Mouse (Mus musculus) embryo, embryonic 9.5 days (tissue): ENCODE results near the gene Ift80.
"Not testable (repeated sequence)": the region's sequence is repeated elsewhere in the genome, so short reads cannot be mapped to it uniquely, and the experiment has no call there.

ENCODE experiments used
- DNase-seq: peaks from one replicate; pipeline ENCODE4 v3.0.0-alpha.2; 2017; ENCODE audit errors: extremely low spot score

Ift80 gene

DNA sequence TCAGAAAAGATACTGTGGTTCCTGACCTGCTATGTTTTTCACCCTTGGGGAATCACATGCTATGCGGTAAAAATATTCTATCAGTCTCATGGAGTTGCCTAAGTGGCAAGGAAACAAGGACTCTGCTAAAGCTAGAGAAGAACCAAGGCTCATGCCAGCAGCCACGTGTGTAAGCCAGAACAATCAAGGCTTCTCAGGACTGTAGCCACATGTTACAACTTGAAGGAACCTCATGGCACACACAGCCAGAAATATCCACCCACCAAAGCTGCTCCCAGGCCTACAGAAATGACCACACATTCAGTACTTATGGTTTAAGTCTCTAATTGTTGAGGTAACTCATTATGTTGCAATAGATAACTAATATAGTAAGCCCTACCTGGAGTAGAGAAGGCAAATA is 17.8 kb downstream of the Ift80 start:
- DNase-seq: no peak

GRCm38 (mm10) chr3:68980898-68981297 is 23.5 kb downstream of the Ift80 start:
- no peak for DNase-seq

DNA sequence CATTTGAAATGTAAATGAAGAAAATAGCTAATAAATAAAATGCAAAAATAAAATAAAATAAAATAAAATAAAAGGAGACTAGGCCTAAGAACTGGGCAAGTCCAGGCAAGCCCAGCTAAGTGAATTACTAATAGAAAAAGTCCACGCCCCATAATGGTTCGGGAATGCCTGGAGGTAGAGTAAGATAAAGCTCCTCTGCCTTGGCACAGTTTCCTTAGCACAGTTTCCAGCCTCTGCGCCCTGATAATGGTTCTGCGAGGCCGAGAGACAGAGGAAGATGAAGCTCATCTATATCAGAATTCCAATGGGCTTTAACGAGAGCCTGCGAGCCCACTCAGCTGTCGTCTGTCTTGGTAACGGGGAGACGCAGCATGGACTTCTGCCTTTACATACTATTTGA is 25.2 kb downstream of the Ift80 start:
- no peak for DNase-seq

GRCm38 (mm10) chr3:68977696-68978095 is 26.7 kb downstream of the Ift80 start:
- DNase-seq: no peak

DNA sequence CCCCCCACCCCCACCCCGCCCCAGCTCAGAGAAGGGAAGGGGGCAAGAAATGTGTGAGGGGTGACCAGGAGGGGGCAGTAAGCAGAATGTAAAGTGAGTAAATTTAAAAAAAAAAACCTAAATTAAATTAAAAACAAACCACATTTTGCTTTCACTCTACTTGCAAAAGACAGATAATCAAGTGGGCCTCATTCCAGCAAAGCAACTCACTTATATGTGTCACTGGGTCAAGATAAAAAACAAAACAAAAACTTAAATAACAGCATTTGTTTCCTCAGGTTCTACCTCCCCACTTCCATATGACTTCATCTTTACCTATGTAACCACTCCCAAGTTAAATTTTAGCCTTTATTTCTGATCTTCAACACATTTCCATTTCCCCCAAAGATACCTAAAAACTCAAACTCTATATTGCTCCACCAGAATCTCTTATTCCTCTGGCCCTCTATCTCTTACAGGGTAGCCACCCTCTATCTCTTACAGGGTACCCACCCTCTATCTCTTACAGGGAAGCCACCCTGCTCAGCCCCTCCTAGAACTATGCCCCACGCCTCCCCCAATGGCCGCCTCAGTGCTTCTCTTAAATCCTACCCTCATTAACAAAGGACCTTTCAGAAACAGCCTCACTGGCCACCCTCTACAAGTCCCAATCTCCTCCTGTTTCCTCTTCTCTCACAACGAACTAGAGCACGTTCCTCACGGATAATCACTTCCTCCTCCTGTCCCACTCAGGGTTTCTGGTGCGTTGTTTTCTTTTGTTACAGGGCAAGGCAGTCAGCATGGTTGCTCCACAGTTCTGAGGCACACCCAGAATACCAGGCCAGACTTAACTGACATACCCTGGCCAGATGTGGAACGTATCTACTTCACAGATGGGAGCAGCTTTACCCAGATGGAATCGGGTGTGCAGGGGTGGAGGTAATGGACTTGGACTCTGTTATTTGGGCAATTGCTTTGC is 28.6 kb downstream of the Ift80 start:
- no peak for DNase-seq

DNA sequence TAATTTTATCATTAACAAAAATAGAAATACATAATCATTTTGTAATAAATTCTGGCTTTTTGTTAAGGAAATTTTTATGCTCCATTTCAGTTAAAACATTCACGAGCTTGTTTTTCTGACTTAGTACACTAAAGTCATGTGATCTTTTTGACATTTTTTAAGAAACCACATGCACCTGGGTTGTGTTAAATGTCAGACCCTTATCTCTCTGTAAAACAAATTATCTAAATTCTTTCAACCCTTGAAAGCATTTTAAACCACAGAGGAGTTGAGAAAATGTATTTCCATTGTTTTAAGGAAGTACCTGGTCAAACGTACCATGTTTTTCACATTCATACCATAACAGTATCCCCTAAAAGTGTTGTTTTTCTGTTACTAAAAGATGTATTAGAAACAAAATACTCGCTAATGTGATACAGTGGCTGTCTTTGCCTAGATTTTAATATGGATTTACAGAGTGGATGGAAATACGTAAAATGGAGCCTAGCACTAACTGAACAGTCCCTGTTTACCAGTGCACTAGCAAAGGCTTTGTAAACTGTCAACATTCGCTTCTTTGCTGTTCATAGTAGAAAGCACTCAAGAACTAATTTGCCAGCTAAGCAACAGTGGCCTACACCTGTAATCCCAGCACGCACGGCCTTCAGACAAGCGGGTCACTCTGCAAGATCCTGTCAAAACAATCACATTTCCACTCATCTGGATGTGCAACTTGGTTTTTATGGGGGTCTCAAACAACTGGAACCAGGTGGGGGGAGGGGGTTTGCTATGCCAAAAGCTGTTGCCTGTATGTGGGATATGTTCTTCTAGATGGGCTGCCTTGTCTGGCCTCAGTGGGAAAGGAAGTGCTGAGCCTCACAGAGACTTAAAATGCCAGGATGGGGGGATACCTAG is 29.5 kb downstream of the Ift80 start:
- no peak for DNase-seq

- no peak for DNase-seq
Observed at GRCm38 (mm10) chr3:68973574-68973973, 30.8 kb downstream of the Ift80 start.

GRCm38 (mm10) chr3:68969091-68969590 is 35.2 kb downstream of the Ift80 start:
- DNase-seq: no peak

DNA sequence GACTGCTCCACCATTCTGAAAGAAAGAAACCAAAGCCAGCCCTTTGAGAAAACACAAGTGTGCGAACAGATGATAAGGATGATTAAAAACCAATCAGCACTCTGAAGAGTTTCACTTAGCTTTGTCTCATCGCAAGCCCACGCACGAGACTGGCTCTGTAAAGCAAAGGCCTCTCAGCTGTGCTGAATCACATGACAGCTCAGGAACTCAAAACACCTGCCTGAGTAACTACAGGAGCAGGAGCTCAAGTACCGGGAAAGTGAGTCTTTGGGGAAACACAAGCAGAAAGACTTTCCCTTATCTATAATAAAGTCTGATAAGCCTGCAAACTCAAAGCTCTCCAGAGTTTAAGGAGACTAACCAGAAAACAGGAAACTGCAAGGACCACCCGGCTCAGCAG is 37.0 kb downstream of the Ift80 start:
- no peak for DNase-seq

DNA sequence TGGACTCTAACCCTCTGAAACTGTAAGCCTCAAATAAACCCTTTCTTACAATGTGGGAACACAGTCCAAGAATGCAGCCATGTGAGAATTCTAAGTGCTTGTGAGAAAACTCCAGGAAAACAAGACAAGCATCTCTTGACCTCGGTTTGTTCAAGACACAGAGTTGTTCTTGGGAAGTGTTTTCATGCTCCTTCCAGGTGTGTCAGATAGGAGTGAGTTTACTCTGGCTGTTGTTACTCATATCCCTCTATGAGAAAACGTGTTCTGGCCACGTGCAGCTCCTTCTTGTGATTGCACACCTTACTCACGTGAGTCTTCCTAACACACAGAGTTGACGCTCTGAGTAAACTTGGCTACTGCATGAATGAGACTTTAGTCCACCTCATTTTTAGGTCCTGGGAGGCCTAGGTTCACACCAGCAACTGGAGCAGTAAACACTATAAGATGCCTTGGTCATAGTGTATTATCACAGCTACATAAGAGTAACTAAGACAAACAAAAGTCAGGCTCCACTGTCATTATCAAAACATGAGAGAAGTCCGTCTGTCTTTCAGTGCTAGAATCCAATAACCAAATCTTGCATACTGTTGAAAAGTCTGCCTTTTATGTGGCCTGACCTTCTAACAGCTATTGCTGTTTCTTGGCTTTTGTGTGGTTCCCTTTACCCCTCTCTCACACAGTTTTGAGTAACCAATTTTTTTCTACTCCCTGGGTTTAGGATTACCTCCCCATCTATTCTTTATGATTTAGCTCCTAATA is 37.7 kb downstream of the Ift80 start:
- no peak for DNase-seq

GRCm38 (mm10) chr3:68964682-68965081 is 39.7 kb downstream of the Ift80 start:
- DNase-seq: no peak

GRCm38 (mm10) chr3:68957413-68957812 is 47.0 kb downstream of the Ift80 start:
- no peak for DNase-seq

GRCm38 (mm10) chr3:68956454-68956853 is 47.9 kb downstream of the Ift80 start:
- DNase-seq: no peak

DNA sequence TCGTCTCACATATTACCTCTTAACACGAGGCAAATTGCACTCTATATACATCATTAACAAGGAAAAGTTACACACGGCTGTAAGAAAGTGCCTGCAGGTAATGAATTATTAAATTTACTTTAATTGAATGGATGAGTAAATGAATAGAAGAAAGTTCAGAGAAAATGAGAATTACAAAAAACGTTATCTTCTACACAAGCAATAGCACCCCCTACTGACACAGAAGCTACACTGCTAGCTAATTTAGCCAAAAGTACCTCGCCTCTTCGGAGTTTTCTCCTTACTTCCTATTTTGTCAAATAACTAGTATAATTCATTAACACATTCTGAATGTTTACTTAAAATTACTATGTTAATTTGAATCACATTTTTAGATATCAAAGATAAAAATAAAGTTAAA is 49.9 kb downstream of the Ift80 start:
- DNase-seq: peak; percentile 34

- no peak for DNase-seq
Observed at GRCm38 (mm10) chr3:68952707-68953106, 51.7 kb downstream of the Ift80 start.

DNA sequence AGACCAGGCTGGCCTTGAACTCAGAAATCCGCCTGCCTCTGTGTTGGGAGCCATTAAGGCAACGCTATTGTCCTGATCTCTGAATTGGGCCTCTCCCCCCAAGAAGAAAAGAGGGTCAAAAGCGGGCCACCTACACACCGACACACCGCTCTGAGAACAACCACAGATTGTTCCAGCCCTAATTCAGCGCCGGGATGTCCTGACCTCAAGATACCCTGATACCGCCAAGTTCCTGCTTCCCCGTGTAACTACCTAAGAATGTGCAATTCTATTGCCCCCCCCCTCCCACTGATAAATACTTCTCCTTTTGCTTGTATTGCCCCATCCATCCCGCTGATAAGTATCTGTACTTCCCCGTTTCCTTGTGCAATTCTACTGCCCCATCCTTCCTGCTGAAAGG is 52.4 kb downstream of the Ift80 start:
- DNase-seq: not testable (repeated sequence)

GRCm38 (mm10) chr3:68949381-68949780 is 55.0 kb downstream of the Ift80 start:
- DNase-seq: no peak

DNA sequence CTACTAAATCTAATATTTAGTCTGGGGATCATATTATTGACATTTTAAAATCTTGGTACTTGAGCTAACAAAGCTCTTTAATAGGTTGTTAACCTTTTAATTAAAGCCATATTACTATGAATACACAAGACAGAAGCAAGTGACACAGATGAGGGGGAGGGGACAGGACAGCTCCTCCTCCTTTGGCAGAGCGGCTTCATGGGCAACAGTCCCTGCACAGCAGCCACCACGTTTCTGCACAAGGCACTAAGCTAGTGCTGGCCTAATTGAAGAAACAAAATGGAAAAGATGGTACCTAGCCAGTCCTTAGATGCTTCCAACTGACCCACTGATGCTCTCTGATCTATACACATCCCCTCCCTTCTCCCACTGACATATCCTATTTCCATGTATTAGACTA is 55.5 kb downstream of the Ift80 start:
- DNase-seq: no peak

DNA sequence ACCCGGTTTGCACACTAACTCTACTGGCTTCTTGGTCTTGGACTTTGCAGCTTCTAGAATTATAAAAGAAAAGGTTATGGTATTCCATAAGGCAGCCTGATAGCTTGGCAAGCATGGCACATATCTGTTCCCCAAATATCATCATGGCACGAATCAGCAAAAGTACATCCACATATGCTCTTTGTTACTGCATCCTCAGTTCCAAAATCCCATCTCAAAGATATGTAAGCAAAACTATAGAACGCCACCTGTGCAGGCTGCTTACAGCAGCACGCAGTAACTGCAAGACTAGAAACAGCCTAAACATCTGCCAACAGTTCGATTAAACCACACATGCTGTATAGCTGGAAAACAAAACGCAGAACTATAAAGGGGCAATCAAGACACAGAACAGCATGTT is 62.5 kb downstream of the Ift80 start:
- no peak for DNase-seq

GRCm38 (mm10) chr3:68940311-68940710 is 64.1 kb downstream of the Ift80 start:
- no peak for DNase-seq

DNA sequence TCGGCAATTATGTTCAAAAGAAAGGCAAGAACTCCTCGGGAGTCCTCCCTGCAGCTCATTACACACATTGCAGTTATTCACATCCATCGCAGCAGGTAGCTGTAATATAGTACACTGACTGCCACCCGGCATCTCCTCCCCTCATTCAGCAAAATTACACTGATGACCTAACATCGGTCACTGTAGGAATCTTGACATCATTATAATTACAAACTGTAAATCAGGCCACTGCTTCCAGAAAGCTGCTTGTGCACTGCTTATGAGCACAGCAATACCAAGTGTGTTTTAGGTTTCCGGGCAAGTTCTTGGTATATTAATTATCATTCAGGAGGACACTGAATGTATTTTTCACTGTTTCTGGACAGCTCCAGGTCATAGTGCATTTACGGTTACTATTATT is 65.1 kb downstream of the Ift80 start:
- DNase-seq: no peak

- no peak for DNase-seq
Observed at GRCm38 (mm10) chr3:68936709-68937108, 67.7 kb downstream of the Ift80 start.
